Mouse (Mus musculus) olfactory bulb, adult 2 months (tissue): ENCODE measurements around the gene Snd1.

ENCODE experiments used
- CTCF ChIP-seq: fragments of 200-500 bp; IDR thresholded peaks from 2 replicates; pipeline ENCODE4 v1.5.1; 2012; ENCODE audit warnings: low read depth, mild to moderate bottlenecking, low read length, moderate library complexity; ENCODE audit not compliant: insufficient read depth
- POLR2A ChIP-seq: fragments of 200-500 bp; IDR thresholded peaks from 2 replicates; pipeline ENCODE4 v1.6.1; 2012; ENCODE audit warnings: mild to moderate bottlenecking, low read depth, low read length, moderate library complexity; ENCODE audit not compliant: insufficient read depth

DNA sequence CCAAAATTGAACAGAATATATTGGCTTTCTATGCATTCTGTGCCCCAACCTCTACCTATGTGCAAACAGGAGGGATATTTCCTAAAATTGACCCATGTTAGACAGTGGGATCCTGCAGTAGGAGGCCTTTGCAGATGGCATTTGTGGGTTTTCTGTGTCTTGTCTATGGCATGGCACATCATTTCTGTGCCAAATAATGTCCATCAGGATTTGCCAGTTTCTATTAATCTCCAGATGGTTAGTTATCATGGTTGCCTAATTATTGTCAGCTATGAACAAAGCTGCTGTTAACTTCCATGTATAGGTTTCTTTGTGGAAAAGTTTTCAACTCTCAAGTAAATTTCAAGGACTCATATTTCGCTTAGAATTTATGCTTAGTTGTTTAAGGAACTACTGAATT lies 192.6 kb downstream of the Snd1 start:
- TF ChIP-seq CTCF (no peak), POLR2A (no peak)
